Mouse (Mus musculus) heart, embryonic 16.5 days (tissue): ENCODE measurements at regions not wholly inside any gene's neighbourhood (a gene's known extent, or its start where the extent isn't known, plus 50 kb on each side); places are given as distances from the start of the nearest gene placed in this dataset.

Experiments used
- ATAC-seq: fragments of 200-750 bp; cut with Nextera tagmentation; replicated peaks from 2 replicates; pipeline ENCODE4 v1.8.0; 2017; ENCODE audit warnings: moderate number of reproducible peaks; ENCODE audit not compliant: insufficient read depth, low FRiP score; ENCODE audit errors: extremely low read depth
- H3K27ac ChIP-seq: fragments of 300-500 bp; sonication (generic); 2 replicates; pipeline ENCODE4 v1.5.1; 2014; ENCODE audit warnings: mild to moderate bottlenecking, low read length, control low read depth, moderate library complexity
- H3K27me3 ChIP-seq: fragments of 300-500 bp; sonication (generic); 2 replicates; pipeline ENCODE4 v1.6.1; 2014; ENCODE audit warnings: low read length, mixed read lengths; ENCODE audit not compliant: control insufficient read depth, insufficient read depth
- H3K36me3 ChIP-seq: fragments of 300-500 bp; sonication (generic); 2 replicates; pipeline ENCODE4 v1.6.1; 2014; ENCODE audit not compliant: control insufficient read depth, insufficient read depth
- H3K4me1 ChIP-seq: fragments of 300-500 bp; sonication (generic); 2 replicates; pipeline ENCODE4 v1.6.1; 2014; ENCODE audit warnings: low read length, mixed read lengths; ENCODE audit not compliant: control insufficient read depth, insufficient read depth
- H3K4me2 ChIP-seq: fragments of 300-500 bp; sonication (generic); 2 replicates; pipeline ENCODE4 v1.6.1; 2014; ENCODE audit warnings: low read depth, mild to moderate bottlenecking, control low read depth, low read length
- H3K4me3 ChIP-seq: fragments of 300-500 bp; sonication (generic); 2 replicates; pipeline ENCODE4 v1.5.1; 2014; ENCODE audit warnings: mild to moderate bottlenecking, control low read depth, low read length
- H3K9ac ChIP-seq: fragments of 300-500 bp; sonication (generic); 2 replicates; pipeline ENCODE4 v1.6.1; 2014; ENCODE audit warnings: low read length, control low read depth
- H3K9me3 ChIP-seq: fragments of 300-500 bp; sonication (generic); replicated peaks from 2 replicates; pipeline ENCODE4 v1.6.1; 2016; ENCODE audit warnings: low read length; ENCODE audit not compliant: control insufficient read depth
- WGBS: fragments of 180-500 bp; shearing (Covaris S2); extraction: QIAGEN DNeasy Blood & Tissue Kit; methylation state at CpG from one replicate; pipeline ENCODE4 v1.1.7; 2014; 5-methylcytosine and 5-hydroxymethylcytosine counted together

GRCm38 (mm10) chr9:73173589-73174247 is 60.5 kb downstream of the Rsl24d1 start:
- no peak overlapping the region for H3K27ac ChIP-seq

GRCm38 (mm10) chr9:73176645-73177044 is 63.4 kb downstream of the Rsl24d1 start:
- Histone ChIP-seq H3K9me3 (peaks cover 2% of the 10 kb centered on the region), H3K4me3 (no peak overlapping the region), H3K4me1 (0 out of 2 replicates have a peak, but pooled peaks cover 2% of the 10 kb centered on the region), H3K4me2 (no peak overlapping the region), H3K27me3 (no peaks in the 10 kb centered on the region), H3K9ac (no peak overlapping the region), H3K36me3 (no peaks in the 10 kb centered on the region), H3K27ac (no peak overlapping the region)
- no peak for ATAC-seq

More at GRCm38 (mm10) chr9:73173589-73174247, 60.5 kb downstream of the Rsl24d1 start:
- no peaks in the 10 kb centered on the region for H3K27me3 ChIP-seq
- WGBS, result 67% methylated on average over 7 of the region's 7 CpGs
- H3K4me2 ChIP-seq, result no peak overlapping the region
- H3K4me3 ChIP-seq, result no peak overlapping the region
- H3K4me1 ChIP-seq, result no peaks in the 10 kb centered on the region
- peaks cover 9% of the 10 kb centered on the region; the same call in 1 of the 2 replicates for H3K9me3 ChIP-seq
- no peak for ATAC-seq
- H3K9ac ChIP-seq, result no peak overlapping the region
- no peaks in the 10 kb centered on the region for H3K36me3 ChIP-seq

- H3K27me3 ChIP-seq, result no peaks in the 10 kb centered on the region
- no peak overlapping the region for H3K9ac ChIP-seq
- H3K4me1 ChIP-seq, result 0 out of 2 replicates have a peak, but pooled peaks cover 2% of the 10 kb centered on the region
- no peak overlapping the region for H3K27ac ChIP-seq
- H3K4me3 ChIP-seq, result no peak overlapping the region
- peaks cover 2% of the 10 kb centered on the region; the same call in 1 of the 2 replicates for H3K9me3 ChIP-seq
- H3K36me3 ChIP-seq, result no peaks in the 10 kb centered on the region
- no peak overlapping the region for H3K4me2 ChIP-seq
- 86% methylated on average over 5 of the region's 5 CpGs for WGBS
- ATAC-seq, result no peak
Measured at GRCm38 (mm10) chr9:73183356-73183755, 70.1 kb downstream of the Rsl24d1 start.

GRCm38 (mm10) chr9:73184908-73185307 is 71.7 kb downstream of the Rsl24d1 start:
- no peak overlapping the region for H3K4me3 ChIP-seq
- peaks cover 2% of the 10 kb centered on the region; the same call in 1 of the 2 replicates for H3K9me3 ChIP-seq
- H3K36me3 ChIP-seq, result no peaks in the 10 kb centered on the region
- no peak overlapping the region for H3K9ac ChIP-seq
- ATAC-seq, result no peak
- no peak overlapping the region for H3K4me2 ChIP-seq
- no peaks in the 10 kb centered on the region for H3K4me1 ChIP-seq
- WGBS, result 46% methylated on average over 3 of the region's 3 CpGs
- no peak overlapping the region for H3K27ac ChIP-seq
- H3K27me3 ChIP-seq, result no peaks in the 10 kb centered on the region

- no peak overlapping the region for H3K9ac ChIP-seq
- peak overlapping the region; percentile 8; the same call in 1 of the 2 replicates for H3K4me2 ChIP-seq
- WGBS, result 18% methylated on average over 11 of the region's 11 CpGs
- no peak overlapping the region for H3K4me3 ChIP-seq
- H3K36me3 ChIP-seq, result no peaks in the 10 kb centered on the region
- no peaks in the 10 kb centered on the region for H3K27me3 ChIP-seq
- no peaks in the 10 kb centered on the region for H3K9me3 ChIP-seq
- ATAC-seq, result no peak
- H3K4me1 ChIP-seq, result no peaks in the 10 kb centered on the region
- H3K27ac ChIP-seq, result no peak overlapping the region
Measured at GRCm38 (mm10) chr9:73192271-73192785, 79.1 kb downstream of the Rsl24d1 start.

GRCm38 (mm10) chr9:73198261-73199085 is 85.2 kb downstream of the Rsl24d1 start:
- H3K27me3 ChIP-seq, result no peaks in the 10 kb centered on the region
- H3K36me3 ChIP-seq, result no peaks in the 10 kb centered on the region
- 87% methylated on average over 10 of the region's 10 CpGs for WGBS
- no peaks in the 10 kb centered on the region for H3K4me1 ChIP-seq
- H3K4me2 ChIP-seq, result no peak overlapping the region
- H3K4me3 ChIP-seq, result no peak overlapping the region
- H3K9me3 ChIP-seq, result peaks cover 2% of the 10 kb centered on the region; the same call in 1 of the 2 replicates
- H3K27ac ChIP-seq, result no peak overlapping the region
- H3K9ac ChIP-seq, result no peak overlapping the region
- no peak for ATAC-seq

- no peaks in the 10 kb centered on the region for H3K4me1 ChIP-seq
- H3K4me3 ChIP-seq, result no peak overlapping the region
- H3K27me3 ChIP-seq, result no peaks in the 10 kb centered on the region
- H3K4me2 ChIP-seq, result no peak overlapping the region
- H3K9ac ChIP-seq, result no peak overlapping the region
- no peak for ATAC-seq
- no peaks in the 10 kb centered on the region for H3K9me3 ChIP-seq
- no peaks in the 10 kb centered on the region for H3K36me3 ChIP-seq
- 55% methylated on average over 6 of the region's 6 CpGs for WGBS
- H3K27ac ChIP-seq, result no peak overlapping the region
Measured at GRCm38 (mm10) chr9:73223111-73223510, 109.9 kb downstream of the Rsl24d1 start.

- 52% methylated on average over 5 of the region's 5 CpGs for WGBS
- Histone ChIP-seq H3K9ac (no peak overlapping the region), H3K27me3 (no peaks in the 10 kb centered on the region), H3K27ac (no peak overlapping the region), H3K36me3 (no peaks in the 10 kb centered on the region), H3K4me3 (no peak overlapping the region), H3K4me1 (no peaks in the 10 kb centered on the region), H3K4me2 (no peak overlapping the region), H3K9me3 (no peaks in the 10 kb centered on the region)
- ATAC-seq, result no peak
Measured at GRCm38 (mm10) chr9:73240188-73240587, 127.0 kb downstream of the Rsl24d1 start.
